Mouse (Mus musculus) splenic B cell, adult 2 months (primary cell): ENCODE data around the gene Rab11fip4.
"Not testable (repeated sequence)": the region's sequence is repeated elsewhere in the genome, so short reads cannot be mapped to it uniquely, and the experiment has no call there.

ENCODE experiments used
- DNase-seq: peaks from one replicate; pipeline ENCODE4 v3.0.0-alpha.2; 2011; ENCODE audit warnings: low read depth, low spot score
- H3K27me3 ChIP-seq: 2 replicates; pipeline ENCODE4 v1.6.1; 2012; ENCODE audit warnings: mild to moderate bottlenecking, low read length, moderate library complexity, mixed read lengths; ENCODE audit not compliant: control insufficient read depth, poor library complexity, insufficient read depth, severe bottlenecking
- H3K36me3 ChIP-seq: 2 replicates; pipeline ENCODE4 v1.6.1; 2012; ENCODE audit warnings: mild to moderate bottlenecking, low read length, moderate library complexity, mixed read lengths; ENCODE audit not compliant: control insufficient read depth, poor library complexity, insufficient read depth, severe bottlenecking

Gene Rab11fip4

GRCm38 (mm10) chr11:79696390-79697307 lies 105.6 kb downstream of the Rab11fip4 start:
- H3K36me3 ChIP-seq = no peaks in the 10 kb centered on the region
- no peak for DNase-seq

GRCm38 (mm10) chr11:79698071-79698470 lies 107.1 kb downstream of the Rab11fip4 start:
- no peak for DNase-seq
- no peaks in the 10 kb centered on the region; the same call in 1 of the 2 replicates for H3K27me3 ChIP-seq
- no peaks in the 10 kb centered on the region for H3K36me3 ChIP-seq

More at GRCm38 (mm10) chr11:79696390-79697307, 105.6 kb downstream of the Rab11fip4 start:
- H3K27me3 ChIP-seq = no peaks in the 10 kb centered on the region

GRCm38 (mm10) chr11:79698542-79698941 lies 107.5 kb downstream of the Rab11fip4 start:
- DNase-seq, H3K27me3 ChIP-seq: not testable (repeated sequence)

GRCm38 (mm10) chr11:79701466-79701865 lies 110.5 kb downstream of the Rab11fip4 start:
- no peak for DNase-seq
- Histone ChIP-seq H3K36me3 (no peaks in the 10 kb centered on the region), H3K27me3 (no peaks in the 10 kb centered on the region; the same call in 1 of the 2 replicates)

More at GRCm38 (mm10) chr11:79698542-79698941, 107.5 kb downstream of the Rab11fip4 start:
- not testable (repeated sequence) for H3K36me3 ChIP-seq

- no peaks in the 10 kb centered on the region for H3K36me3 ChIP-seq
- H3K27me3 ChIP-seq = no peaks in the 10 kb centered on the region; the same call in 1 of the 2 replicates
- no peak for DNase-seq
These were observed 111.1 kb downstream of the Rab11fip4 start for GRCm38 (mm10) chr11:79702092-79702491.

GRCm38 (mm10) chr11:79703452-79703851 lies 112.4 kb downstream of the Rab11fip4 start:
- Histone ChIP-seq H3K27me3 (no peaks in the 10 kb centered on the region; the same call in 1 of the 2 replicates), H3K36me3 (no peaks in the 10 kb centered on the region)
- peak; percentile 77 for DNase-seq

- no peak for DNase-seq
- Histone ChIP-seq H3K27me3 (no peaks in the 10 kb centered on the region; the same call in 1 of the 2 replicates), H3K36me3 (no peaks in the 10 kb centered on the region)
These were observed 112.9 kb downstream of the Rab11fip4 start for GRCm38 (mm10) chr11:79703885-79704291.

GRCm38 (mm10) chr11:79704318-79705150 lies 113.5 kb downstream of the Rab11fip4 start:
- peak; percentile 96 for DNase-seq
- no peaks in the 10 kb centered on the region; the same call in 1 of the 2 replicates for H3K27me3 ChIP-seq
- no peaks in the 10 kb centered on the region for H3K36me3 ChIP-seq

GRCm38 (mm10) chr11:79707084-79707483 lies 116.1 kb downstream of the Rab11fip4 start:
- Histone ChIP-seq H3K36me3 (no peaks in the 10 kb centered on the region), H3K27me3 (no peaks in the 10 kb centered on the region; the same call in 1 of the 2 replicates)
- DNase-seq = no peak

GRCm38 (mm10) chr11:79710868-79711765 lies 120.1 kb downstream of the Rab11fip4 start:
- Histone ChIP-seq H3K27me3 (no peaks in the 10 kb centered on the region), H3K36me3 (no peaks in the 10 kb centered on the region)
- DNase-seq = peak; percentile 79

GRCm38 (mm10) chr11:79711766-79712369 lies 120.9 kb downstream of the Rab11fip4 start:
- Histone ChIP-seq H3K27me3 (no peaks in the 10 kb centered on the region), H3K36me3 (no peaks in the 10 kb centered on the region)
- DNase-seq = peak; percentile 29

GRCm38 (mm10) chr11:79713184-79713583 lies 122.2 kb downstream of the Rab11fip4 start:
- Histone ChIP-seq H3K27me3 (no peaks in the 10 kb centered on the region), H3K36me3 (no peaks in the 10 kb centered on the region)
- no peak for DNase-seq

- no peak for DNase-seq
- no peaks in the 10 kb centered on the region for H3K36me3 ChIP-seq
- H3K27me3 ChIP-seq = no peaks in the 10 kb centered on the region
These were observed 122.7 kb downstream of the Rab11fip4 start for GRCm38 (mm10) chr11:79713678-79714077.
